Mouse (Mus musculus): ENCODE measurements around the gene Csnk2a1. TPM values are rescaled to one million over a fixed set of nuclear protein-coding genes. Genes with fewer than 3 reads are reported as not detected.

Gene Csnk2a1
- 90.2 and 95.3 TPM in 2 replicates for polyA plus RNA-seq (2012; ENCODE audit: insufficient read depth, insufficient read length, missing spikeins)

- Histone ChIP-seq H3K4me3 (ENCODE audit: insufficient read depth, low read depth, low read length) (peak within 1 kb of the TSS; percentile 98), H3K27ac (replicated peaks; ENCODE audit: low read depth, low read length) (peak within 1 kb of the TSS; percentile 97), H3K4me1 (ENCODE audit: control insufficient read depth, insufficient read depth, insufficient read length, low read length) (peaks cover 6% of the 10 kb centered on the region; the same call in 1 of the 2 replicates)
Measured at GRCm38 (mm10) chr2:152226248-152227050, at the start of gene Csnk2a1. Csnk2a1 (plus strand) TSS chr2:152226839.

GRCm38 (mm10) chr2:152177162-152177805, 49.4 kb upstream of the Csnk2a1 start:
- H3K4me1 ChIP-seq (ENCODE audit: control insufficient read depth, insufficient read depth, insufficient read length, low read length): peaks cover 7% of the 10 kb centered on the region; the same call in 1 of the 2 replicates
- H3K4me3 ChIP-seq (ENCODE audit: insufficient read depth, low read depth, low read length): peak overlapping the region; percentile 59
- peak overlapping the region; percentile 100 for H3K27ac ChIP-seq (replicated peaks; ENCODE audit: low read depth, low read length)

GRCm38 (mm10) chr2:152177806-152178170, 48.9 kb upstream of the Csnk2a1 start:
- Histone ChIP-seq H3K27ac (replicated peaks; ENCODE audit: low read depth, low read length) (peak overlapping the region; percentile 100), H3K4me1 (ENCODE audit: control insufficient read depth, insufficient read depth, insufficient read length, low read length) (peaks cover 7% of the 10 kb centered on the region; the same call in 1 of the 2 replicates), H3K4me3 (ENCODE audit: insufficient read depth, low read depth, low read length) (peak overlapping the region; percentile 59)

- Histone ChIP-seq H3K27ac (replicated peaks; ENCODE audit: low read depth, low read length) (peak overlapping the region; percentile 100), H3K4me3 (ENCODE audit: insufficient read depth, low read depth, low read length) (peak overlapping the region; percentile 6), H3K4me1 (ENCODE audit: control insufficient read depth, insufficient read depth, insufficient read length, low read length) (peaks cover 7% of the 10 kb centered on the region; the same call in 1 of the 2 replicates)
Measured at GRCm38 (mm10) chr2:152178345-152178744, 48.3 kb upstream of the Csnk2a1 start.

- Histone ChIP-seq H3K4me1 (ENCODE audit: control insufficient read depth, insufficient read depth, insufficient read length, low read length) (peaks cover 7% of the 10 kb centered on the region; the same call in 1 of the 2 replicates), H3K27ac (replicated peaks; ENCODE audit: low read depth, low read length) (peak overlapping the region; percentile 100), H3K4me3 (ENCODE audit: insufficient read depth, low read depth, low read length) (peak overlapping the region; percentile 21)
Measured at GRCm38 (mm10) chr2:152179301-152179700, 47.3 kb upstream of the Csnk2a1 start.

- Histone ChIP-seq H3K27ac (replicated peaks; ENCODE audit: low read depth, low read length) (peak overlapping the region; percentile 100), H3K4me3 (ENCODE audit: insufficient read depth, low read depth, low read length) (peak overlapping the region; percentile 44), H3K4me1 (ENCODE audit: control insufficient read depth, insufficient read depth, insufficient read length, low read length) (peaks cover 7% of the 10 kb centered on the region; the same call in 1 of the 2 replicates)
Measured at GRCm38 (mm10) chr2:152180323-152180722, 46.3 kb upstream of the Csnk2a1 start.

GRCm38 (mm10) chr2:152187132-152187531, 39.5 kb upstream of the Csnk2a1 start:
- no peak overlapping the region for H3K4me3 ChIP-seq (ENCODE audit: insufficient read depth, low read depth, low read length)
- H3K4me1 ChIP-seq (ENCODE audit: control insufficient read depth, insufficient read depth, insufficient read length, low read length): peaks cover 14% of the 10 kb centered on the region; the same call in 1 of the 2 replicates
- no peak overlapping the region for H3K27ac ChIP-seq (replicated peaks; ENCODE audit: low read depth, low read length)

- Histone ChIP-seq H3K4me3 (ENCODE audit: insufficient read depth, low read depth, low read length) (no peak overlapping the region), H3K27ac (replicated peaks; ENCODE audit: low read depth, low read length) (peak overlapping the region; percentile 98), H3K4me1 (ENCODE audit: control insufficient read depth, insufficient read depth, insufficient read length, low read length) (peaks cover 14% of the 10 kb centered on the region; the same call in 1 of the 2 replicates)
Measured at GRCm38 (mm10) chr2:152189213-152189612, 37.4 kb upstream of the Csnk2a1 start.

GRCm38 (mm10) chr2:152189640-152190039, 37.0 kb upstream of the Csnk2a1 start:
- Histone ChIP-seq H3K4me1 (ENCODE audit: control insufficient read depth, insufficient read depth, insufficient read length, low read length) (peaks cover 14% of the 10 kb centered on the region; the same call in 1 of the 2 replicates), H3K4me3 (ENCODE audit: insufficient read depth, low read depth, low read length) (no peak overlapping the region), H3K27ac (replicated peaks; ENCODE audit: low read depth, low read length) (peak overlapping the region; percentile 98)

- Histone ChIP-seq H3K4me3 (ENCODE audit: insufficient read depth, low read depth, low read length) (no peak overlapping the region), H3K27ac (replicated peaks; ENCODE audit: low read depth, low read length) (peak overlapping the region; percentile 96), H3K4me1 (ENCODE audit: control insufficient read depth, insufficient read depth, insufficient read length, low read length) (peaks cover 14% of the 10 kb centered on the region; the same call in 1 of the 2 replicates)
Measured at GRCm38 (mm10) chr2:152190161-152190560, 36.5 kb upstream of the Csnk2a1 start.

GRCm38 (mm10) chr2:152192591-152193345, 33.9 kb upstream of the Csnk2a1 start:
- Histone ChIP-seq H3K4me1 (ENCODE audit: control insufficient read depth, insufficient read depth, insufficient read length, low read length) (peaks cover 16% of the 10 kb centered on the region; the same call in 1 of the 2 replicates), H3K4me3 (ENCODE audit: insufficient read depth, low read depth, low read length) (no peak overlapping the region), H3K27ac (replicated peaks; ENCODE audit: low read depth, low read length) (no peak overlapping the region)

GRCm38 (mm10) chr2:152193346-152193710, 33.3 kb upstream of the Csnk2a1 start:
- H3K27ac ChIP-seq (replicated peaks; ENCODE audit: low read depth, low read length): no peak overlapping the region
- peaks cover 16% of the 10 kb centered on the region; the same call in 1 of the 2 replicates for H3K4me1 ChIP-seq (ENCODE audit: control insufficient read depth, insufficient read depth, insufficient read length, low read length)
- H3K4me3 ChIP-seq (ENCODE audit: insufficient read depth, low read depth, low read length): no peak overlapping the region

- Histone ChIP-seq H3K4me3 (ENCODE audit: insufficient read depth, low read depth, low read length) (no peak overlapping the region), H3K4me1 (ENCODE audit: control insufficient read depth, insufficient read depth, insufficient read length, low read length) (peaks cover 12% of the 10 kb centered on the region; the same call in 1 of the 2 replicates), H3K27ac (replicated peaks; ENCODE audit: low read depth, low read length) (no peak overlapping the region)
Measured at GRCm38 (mm10) chr2:152194586-152194985, 32.1 kb upstream of the Csnk2a1 start.

GRCm38 (mm10) chr2:152196896-152197295, 29.7 kb upstream of the Csnk2a1 start:
- Histone ChIP-seq H3K4me1 (ENCODE audit: control insufficient read depth, insufficient read depth, insufficient read length, low read length) (0 out of 2 replicates have a peak, but pooled peaks cover 2% of the 10 kb centered on the region), H3K4me3 (ENCODE audit: insufficient read depth, low read depth, low read length) (no peak overlapping the region), H3K27ac (replicated peaks; ENCODE audit: low read depth, low read length) (peak overlapping the region; percentile 37)
